Mouse (Mus musculus): ENCODE measurements around the gene Acat2.
"Not testable (repeated sequence)": the region's sequence is repeated elsewhere in the genome, so short reads cannot be mapped to it uniquely, and the experiment has no call there.

The Acat2 gene

DNA sequence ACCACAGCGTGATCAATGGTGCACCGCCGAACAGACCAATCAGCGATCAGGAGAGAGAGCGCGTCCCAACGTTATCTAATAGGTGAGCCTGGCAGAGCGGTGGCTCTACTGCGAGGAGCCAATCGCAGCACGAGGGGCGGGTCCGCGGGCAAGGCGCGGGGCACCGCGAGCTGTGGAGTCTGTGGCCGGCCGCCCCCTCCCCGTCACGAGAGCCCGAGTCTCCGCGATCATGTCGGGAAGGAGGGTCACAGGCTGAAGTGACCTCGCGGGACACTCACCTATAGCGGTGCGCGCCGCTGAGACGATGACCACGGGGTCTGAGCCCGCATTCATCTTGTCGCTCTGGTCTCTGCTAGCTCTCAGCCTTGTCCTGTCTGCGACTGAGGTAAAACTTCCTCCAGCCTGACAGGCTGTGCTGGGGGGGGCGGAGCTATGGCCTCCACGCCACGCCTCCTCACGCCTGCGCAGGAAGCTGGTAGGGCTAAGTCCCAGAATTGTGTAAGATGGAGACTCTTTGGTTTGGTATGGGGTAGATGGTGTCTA, at the start of gene Acat2:
Acat2 (minus strand) TSS at position 417 of the 543 bp plus-strand sequence.
- peak; percentile 91 for DNase-seq (ENCODE audit: low read depth)

DNA sequence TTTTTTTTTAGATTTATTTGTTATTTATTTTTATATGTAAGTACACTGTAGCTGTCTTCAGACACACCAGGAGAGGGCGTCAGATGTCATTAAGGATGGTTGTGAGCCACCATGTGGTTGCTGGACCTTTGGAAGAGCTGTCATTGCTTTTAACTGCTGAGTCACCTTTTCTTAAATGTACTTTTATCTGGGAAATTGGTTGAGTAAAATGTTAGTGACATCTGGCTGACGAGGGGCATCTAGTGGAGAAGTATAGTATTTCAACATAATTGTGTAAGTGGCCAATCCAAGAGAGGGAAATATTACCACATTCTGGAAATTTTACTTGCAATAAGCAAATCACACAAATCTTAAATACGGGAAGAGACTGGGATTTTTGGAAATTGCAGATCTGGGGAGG, 49.3 kb upstream of the Acat2 start:
- DNase-seq (ENCODE audit: low read depth) = peak; percentile 80

DNA sequence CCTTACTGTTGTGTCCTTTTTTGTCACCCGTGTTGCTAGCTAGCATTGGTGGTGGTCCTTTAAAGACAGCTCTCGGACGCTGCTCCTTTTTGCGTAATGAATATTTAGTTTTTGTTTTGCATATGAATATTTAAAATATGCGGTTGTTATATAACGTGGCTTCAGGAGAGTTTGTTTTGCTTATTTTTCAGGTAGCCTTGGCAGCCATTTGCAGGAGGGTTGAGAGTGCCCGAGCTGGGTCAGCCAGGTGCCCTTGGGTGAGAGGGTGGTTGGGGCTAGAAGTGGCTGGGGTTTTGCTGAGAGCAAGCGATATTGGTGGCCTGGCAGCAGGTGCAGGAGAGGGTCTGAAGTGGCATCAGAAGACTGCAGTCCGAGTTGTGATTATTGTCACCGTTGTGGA, 48.0 kb upstream of the Acat2 start:
- DNase-seq (ENCODE audit: low read depth) = no peak

DNA sequence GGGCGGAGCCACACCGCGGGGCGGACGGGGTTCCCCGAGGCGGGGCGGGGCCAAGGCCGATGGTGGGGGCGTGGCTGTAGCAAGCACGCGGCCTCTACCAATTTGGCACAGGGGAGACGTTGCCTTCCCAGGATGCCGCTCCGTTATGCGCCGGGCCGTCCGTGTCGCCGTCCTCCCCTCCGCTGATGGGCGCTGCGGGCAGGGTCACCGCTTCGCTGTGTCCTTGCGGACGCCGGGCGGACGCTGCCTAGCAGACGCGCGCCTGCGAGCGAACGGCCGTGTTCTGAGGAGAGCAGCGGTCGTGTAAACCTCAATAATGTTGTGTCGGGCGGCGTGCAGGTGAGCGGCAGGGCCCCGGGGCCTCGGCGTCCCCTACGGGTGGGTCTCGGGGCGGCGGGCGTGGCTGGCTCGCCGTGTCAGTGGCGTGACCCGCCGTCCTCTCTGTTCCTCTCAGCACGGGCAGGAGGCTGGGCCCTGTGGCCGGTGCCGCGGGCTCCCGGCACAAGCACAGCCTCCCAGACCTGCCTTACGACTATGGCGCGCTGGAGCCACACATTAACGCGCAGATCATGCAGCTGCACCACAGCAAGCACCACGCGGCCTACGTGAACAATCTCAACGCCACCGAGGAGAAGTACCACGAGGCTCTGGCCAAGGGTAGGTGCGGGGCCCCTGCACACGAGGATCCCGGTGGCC, 47.3 kb upstream of the Acat2 start:
- DNase-seq (ENCODE audit: low read depth) = peak; percentile 89

DNA sequence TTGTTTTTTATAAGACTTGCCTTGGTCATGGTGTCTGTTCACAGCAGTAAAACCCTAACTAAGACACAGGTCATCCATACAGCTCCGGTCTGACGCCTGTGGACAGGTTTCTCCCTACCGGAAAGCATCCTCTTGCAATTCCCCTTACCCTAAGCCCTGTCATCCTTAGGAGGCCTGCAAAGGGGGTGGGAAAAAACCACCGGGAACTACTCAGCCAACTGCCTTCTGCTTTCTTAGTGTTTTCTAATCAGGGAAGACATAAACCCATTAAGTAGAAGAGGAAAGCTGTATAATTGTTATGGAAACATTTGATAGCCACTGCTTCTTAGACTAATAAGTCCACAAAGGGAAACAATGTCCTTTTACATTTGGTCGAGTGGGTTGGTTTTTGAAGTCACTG, 46.4 kb upstream of the Acat2 start:
- DNase-seq (ENCODE audit: low read depth) = no peak

DNA sequence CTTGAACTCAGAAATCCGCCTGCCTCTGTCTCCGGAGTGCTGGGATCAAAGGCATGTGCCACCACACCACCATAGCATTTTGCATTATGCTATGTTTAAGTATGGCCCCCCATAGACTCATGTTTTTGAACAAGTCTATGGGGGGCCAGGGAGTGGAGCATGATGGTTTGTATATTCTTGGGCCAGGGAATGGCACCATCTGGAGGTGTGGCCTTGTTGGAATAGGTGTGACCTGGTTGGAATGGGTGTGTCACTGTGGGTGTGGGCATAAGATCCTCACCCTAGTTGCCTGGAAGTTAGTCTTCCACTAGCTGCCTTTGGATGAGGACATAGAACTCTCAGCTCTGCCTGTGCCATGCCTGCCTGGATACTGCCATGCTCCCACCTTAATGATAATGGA, 46.0 kb upstream of the Acat2 start, which contains the start of gene Sod2:
Sod2 (plus strand) TSS at position 301 of the 400 bp plus-strand sequence.
- not testable (repeated sequence) for DNase-seq (ENCODE audit: low read depth)

DNA sequence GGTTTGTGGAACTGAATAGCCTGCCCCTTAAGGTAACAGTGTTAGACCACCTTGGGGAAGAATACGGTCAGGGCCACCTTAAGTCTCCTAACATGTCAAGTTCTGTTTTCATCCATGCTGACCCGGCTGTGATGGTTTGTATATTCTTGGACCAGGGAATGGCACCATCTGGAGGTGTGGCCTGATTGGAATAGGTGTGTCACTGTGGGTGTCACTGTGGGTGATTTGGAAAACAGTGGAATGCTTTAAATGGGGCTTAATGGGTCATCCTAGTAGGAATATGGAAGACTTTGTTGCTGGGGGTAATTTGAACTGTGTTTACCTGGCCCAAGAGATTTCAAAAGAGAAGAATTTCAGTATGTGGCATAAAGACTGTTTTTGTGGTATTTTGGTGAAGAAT, 43.9 kb upstream of the Acat2 start:
- DNase-seq (ENCODE audit: low read depth) = not testable (repeated sequence)

DNA sequence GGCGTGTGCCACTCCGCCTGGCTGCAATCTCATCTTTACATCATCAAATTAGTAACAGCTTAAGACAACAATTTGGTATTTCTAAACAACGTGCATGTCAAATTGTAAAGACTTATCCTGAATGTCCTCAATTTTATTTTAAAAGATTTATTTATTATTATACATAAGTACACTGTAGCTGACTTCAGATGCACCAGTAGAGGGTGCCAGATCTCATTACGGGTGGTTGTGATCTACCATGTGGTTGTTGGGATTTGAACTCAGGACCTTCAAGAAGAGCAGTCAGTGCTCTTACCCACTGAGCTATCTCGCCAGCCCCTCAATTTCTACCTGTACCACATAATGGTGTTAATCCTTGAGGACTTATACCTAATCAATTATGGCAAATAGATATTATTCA, 41.7 kb upstream of the Acat2 start:
- DNase-seq (ENCODE audit: low read depth) = not testable (repeated sequence)

DNA sequence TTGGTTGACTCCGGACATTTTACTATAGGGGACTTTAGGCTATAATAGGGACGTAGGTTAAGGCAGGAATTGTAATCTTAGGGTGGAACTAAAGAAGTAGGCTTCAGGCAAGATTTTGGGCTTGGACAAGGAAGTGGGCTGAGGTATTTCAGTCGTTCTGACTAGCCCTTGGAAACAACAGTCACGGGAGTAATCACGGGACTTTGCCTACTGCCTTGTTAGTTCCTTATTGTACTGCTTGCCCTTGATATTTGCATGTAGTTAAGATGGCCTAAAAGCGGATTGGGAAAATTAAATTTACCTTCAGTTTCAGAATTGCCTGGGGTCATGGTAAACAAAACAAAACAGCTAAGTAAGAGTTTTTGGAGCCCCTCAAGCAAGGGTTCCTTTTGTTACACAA, 38.5 kb upstream of the Acat2 start:
- no peak for DNase-seq (ENCODE audit: low read depth)

DNA sequence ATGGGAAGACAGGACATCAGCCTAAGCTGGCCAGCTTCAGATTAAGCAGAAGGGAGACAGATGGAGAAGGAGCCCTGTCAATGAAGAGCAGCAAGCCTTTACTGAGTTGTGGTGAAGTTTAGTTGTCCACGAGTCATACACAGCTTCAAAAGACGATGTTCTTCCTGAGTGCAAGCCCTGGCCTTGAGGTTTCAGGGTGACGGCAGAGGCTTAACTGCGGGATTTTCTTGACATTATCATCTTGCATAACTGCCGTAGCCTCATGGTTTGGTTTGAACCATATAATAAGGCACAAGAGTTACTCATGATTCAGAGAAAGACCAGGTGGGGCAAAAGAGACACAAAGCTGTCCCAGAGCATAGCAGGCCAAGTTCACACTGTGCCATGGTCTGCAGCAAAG, 37.3 kb upstream of the Acat2 start:
- DNase-seq (ENCODE audit: low read depth) = no peak

DNA sequence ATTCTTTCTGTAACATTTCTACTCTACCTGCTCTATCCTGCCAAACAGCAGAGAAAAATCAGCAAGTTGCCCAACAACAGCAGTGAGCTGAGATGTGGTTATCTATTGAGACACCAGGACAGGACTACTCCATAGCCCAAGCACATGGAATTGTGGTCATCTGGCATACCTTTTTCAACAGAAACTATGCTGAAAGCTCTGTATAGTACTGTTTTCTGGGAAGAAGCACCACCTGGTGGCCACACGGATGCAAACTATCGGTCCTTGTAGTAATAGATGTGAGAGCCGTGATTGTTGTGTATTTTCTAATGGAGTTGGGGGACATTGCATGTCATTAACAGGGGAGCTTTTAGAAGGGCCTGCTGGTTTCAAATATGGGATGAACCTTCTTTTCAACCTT, 35.8 kb upstream of the Acat2 start:
- DNase-seq (ENCODE audit: low read depth) = no peak

DNA sequence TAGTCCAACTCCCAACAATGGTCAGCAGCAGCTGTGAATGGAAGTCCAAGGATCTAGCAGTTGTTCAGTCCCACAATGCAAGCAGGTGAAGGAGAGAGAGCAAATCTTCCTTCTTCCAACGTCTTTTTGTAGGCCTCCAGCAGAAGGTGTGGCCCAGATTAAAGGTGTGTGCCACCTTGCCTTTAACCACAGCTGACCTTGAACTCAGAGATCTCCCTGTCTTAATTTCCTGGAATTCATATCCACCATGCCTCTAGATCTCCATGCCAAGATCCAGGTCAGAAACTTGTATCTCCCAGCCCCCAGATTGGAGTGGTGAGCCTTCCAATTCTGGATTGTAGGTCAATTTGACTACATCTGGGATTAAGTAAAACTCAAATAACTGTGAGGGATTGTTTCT, 33.5 kb upstream of the Acat2 start, which contains the start of gene Wtap:
Wtap (minus strand) TSS at position 101 of the 400 bp plus-strand sequence.
- no peak for DNase-seq (ENCODE audit: low read depth)

DNA sequence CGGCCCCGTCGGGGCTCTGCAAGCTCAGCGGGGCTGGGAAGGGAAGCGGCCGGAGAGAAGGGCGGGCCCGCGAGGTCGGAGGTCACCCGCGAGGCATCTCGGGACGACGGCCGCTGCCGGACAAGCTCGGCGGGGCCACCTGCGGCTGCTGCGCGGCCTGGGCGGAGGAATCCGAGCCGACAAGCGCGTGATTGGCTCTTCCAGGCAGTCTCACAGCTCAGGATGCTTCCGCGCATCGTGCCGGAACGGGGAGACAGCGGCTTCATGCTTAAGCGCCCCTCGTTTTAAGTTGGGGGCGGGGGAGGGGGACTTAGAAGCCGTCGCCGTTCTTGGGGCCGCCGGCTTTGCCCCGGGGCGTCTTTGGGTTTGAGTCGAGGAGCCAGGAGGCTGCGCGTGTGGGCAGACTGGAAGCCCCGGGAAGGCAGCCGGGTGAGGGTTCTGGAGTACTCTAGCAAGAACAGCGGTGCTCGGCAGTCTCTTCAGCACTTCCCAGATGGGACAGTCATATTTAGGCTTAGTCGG, 32.0 kb upstream of the Acat2 start:
- peak; percentile 82 for DNase-seq (ENCODE audit: low read depth)

DNA sequence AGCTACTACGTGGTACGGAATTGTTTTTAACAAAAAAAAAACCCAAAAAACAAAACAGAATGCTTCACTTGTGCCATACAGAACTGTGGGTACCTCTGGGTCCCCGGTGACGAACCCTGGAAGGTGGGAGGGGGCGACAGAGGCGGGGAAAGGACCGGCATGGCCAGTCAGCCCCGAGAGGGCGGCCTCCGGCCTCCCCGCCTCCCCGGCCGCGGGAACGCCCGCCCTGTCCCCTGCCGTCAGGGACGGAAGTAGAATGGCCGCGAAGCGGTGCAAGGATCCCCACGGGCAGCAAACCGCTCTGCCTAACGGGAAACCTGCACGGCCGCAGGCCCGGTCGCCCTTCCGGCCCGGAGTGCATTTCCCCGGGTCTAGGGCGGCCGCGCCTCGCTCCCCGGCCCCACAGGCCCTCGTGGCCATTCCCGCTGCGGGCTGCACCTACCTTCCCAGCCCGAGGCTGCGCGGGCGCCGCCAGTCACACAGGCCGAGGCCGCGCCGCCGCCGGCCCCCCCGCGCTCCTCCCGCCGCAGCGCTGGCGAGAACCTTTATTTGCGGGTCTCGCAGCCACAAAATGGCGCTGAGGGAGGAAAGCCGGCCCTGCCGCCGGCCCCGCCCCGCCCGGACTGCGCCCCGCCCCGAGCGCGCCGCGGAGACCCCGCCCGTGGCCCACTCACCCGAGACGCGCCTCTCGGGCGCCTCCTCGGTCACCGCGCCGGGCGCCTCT, 31.2 kb upstream of the Acat2 start:
- peak; percentile 51 for DNase-seq (ENCODE audit: low read depth)

DNA sequence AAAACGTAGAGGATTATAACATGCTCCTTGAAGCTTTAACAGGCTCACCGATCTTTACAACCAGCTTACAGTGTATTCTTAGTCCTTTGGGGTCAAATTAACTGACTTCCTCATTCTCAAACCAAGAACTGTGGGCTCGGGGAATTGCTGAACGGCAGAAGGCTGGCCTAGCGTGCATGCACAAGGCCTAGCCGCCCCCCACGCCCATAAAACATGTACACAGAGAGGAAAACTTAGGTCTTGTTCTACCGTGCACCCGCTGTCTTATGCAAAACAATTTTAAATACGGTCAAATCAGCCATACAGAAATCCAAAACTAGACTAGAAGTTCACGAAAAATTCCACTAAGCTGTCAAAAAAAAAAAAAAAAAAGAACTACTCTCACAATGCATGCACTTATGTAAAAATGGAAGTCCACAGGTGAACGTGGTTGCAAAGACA, 30.7 kb upstream of the Acat2 start:
- no peak for DNase-seq (ENCODE audit: low read depth)

DNA sequence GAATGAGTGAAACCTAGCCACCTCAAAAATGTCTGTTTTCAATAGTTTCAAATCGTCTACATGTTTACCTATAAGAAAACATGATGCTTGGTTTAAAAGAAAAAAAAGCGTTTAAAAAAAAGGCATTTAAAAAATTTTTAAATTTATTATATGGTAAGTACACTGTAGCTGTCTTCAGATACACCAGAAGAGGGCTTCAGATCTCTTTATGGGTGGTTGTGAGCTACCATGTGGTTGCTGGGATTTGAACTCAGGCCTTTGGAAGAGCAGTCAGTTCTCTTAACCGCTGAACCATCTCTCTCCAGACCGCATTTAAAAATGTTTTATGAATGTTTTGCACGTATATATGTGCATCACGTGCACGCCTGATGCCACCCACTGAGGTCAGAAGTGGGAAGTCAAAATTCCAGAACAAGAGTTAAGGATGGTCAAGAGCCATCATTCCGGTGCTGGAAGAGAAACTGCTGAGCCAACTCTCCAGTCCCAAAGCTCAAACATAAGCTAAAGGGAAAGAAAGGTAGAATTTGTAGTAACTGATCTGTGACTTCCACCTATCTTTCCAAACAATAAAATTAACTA, 30.1 kb upstream of the Acat2 start:
- no peak for DNase-seq (ENCODE audit: low read depth)

DNA sequence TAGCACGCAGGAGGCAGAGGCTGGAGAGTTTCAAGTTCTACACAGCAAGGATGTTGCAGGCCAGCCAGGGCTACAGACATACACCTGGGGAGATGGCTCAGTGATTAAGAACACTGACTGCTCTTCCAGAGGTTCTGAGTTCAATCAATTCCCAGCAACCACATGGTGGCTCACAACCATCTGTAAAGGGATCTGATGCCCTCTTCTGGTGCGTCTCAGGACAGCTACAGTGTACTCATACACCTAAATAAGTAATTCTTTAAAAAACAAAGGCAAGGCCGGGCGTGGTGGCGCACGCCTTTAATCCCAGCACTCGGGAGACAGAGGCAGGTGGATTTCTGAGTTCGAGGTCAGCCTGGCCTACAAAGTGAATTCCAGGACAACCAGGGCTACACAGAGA, 27.5 kb upstream of the Acat2 start:
- not testable (repeated sequence) for DNase-seq (ENCODE audit: low read depth)

DNA sequence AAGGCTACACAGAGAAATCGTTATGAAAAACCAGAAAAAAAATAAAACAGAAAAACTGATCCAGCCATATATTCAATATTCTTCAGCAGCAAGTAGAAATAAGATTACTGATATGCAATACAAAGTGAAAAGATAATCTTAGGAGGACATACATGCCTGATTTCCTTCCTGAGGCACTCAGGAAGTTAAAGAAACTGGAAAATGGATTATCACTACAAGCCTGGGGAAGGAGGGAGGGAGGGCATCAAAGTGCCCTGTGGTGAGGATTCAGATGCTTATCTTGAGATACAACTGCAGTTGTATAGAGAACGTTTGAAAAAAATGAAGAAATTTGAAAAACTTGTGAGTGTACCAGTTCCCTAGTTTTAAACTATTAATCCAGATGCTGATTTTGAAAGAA, 23.4 kb upstream of the Acat2 start:
- DNase-seq (ENCODE audit: low read depth) = no peak

DNA sequence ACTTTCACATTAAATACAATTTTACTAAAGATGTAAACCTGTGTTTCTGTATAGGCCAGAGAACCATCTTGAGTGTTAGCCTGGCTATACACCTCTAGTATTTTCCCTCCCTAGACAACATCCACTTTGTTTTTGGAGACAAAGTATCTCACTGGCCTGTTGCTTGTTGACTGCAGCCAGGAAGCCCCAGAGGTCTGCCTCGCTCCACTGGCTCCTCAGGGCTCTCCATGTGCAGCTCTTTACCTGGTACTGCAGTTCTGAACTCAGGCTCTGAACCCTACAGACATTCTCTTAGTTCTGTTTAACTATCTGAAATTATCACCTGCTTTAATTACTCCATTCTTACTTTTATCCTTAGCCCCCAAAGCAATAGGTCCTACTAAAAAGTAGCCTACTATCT, 18.0 kb upstream of the Acat2 start:
- no peak for DNase-seq (ENCODE audit: low read depth)

DNA sequence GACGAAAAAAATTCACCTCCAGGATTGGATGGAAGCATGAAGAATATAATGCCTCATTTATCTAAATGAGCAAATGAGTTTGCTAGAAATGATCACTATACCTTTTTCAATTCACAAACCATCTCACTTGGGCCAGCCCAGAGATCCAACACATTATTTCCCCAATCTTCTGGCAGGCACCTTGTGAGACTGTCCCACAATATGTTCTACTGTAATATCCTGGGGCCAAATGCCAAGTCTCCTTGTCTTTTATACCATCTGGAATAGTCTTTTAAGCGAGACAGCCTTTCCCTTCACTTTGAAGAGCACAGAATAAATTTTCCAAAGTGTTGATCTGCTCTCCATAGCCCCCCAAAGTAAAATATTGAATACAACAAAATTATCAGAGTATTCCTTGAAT, 13.3 kb upstream of the Acat2 start:
- DNase-seq (ENCODE audit: low read depth) = no peak

DNA sequence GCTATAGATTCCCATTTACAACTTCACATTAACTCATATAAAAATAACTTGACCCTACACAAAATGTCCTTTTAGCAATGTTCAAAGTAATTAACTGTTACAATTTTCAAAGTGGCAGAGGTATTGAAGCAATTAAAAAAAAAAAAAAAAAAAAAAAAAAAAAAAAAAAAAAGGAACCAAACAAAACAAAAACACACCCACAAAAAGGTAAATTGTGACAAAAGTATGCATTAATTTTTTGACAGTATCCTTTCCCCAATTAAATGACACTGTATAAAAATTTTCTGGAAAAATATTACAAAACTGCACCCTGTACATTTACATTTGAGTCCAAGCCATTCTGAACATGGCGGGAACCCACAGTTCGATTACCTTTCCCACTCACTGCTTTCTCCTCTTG, 6.6 kb upstream of the Acat2 start:
- DNase-seq (ENCODE audit: low read depth) = no peak

DNA sequence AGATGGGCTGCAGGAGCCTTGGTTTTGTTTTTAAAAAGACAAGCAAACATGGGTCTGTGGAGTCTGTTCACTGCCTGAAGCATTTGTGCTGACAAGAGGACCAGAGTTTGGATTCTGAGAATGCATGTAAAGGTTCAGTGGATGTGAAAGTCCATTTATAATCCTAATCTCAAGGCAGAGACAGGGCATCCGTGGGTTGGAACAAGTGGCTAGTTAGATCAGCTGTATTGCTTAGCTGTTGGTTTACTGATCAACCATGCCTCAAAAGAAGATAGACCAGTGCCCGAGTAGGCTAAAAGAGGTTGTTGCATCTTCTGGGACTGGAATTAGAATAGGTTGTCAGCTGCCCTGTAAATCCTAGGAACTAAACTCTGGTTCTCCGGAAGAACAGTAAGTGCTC, 2.9 kb upstream of the Acat2 start:
- no peak for DNase-seq (ENCODE audit: low read depth)

DNA sequence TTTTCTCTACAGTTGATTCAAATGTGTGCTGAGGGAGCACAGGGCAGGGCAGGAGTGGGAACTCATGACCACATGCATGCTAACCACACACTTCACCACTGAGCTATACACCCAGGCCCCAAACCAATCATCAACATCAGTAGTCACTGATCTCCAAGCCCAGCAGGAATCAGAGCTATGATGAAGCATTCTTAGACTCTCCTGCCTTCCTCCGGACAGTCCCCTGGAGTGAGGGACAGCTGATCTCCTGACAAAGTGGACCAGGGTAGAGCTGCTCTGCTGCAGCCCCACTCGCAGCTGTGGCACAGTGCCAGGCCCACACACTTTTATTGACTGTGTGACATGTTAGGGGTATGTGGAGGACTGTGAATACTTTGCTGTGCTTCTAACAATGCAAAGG, 1.2 kb downstream of the Acat2 start:
- not testable (repeated sequence) for DNase-seq (ENCODE audit: low read depth)

All from c-Kit-positive CD71-positive TER-119-negative erythroid progenitor cells, embryonic 14.5 days (primary cell).